Mouse (Mus musculus) A20 (cell line): ENCODE data around the gene Cela3b.
"Not testable (repeated sequence)": the region's sequence is repeated elsewhere in the genome, so short reads cannot be mapped to it uniquely, and the experiment has no call there.

ENCODE experiments used
- DNase-seq: peaks from one replicate; pipeline ENCODE4 v3.0.0-alpha.2; 2011; ENCODE audit warnings: low read depth, low spot score

The Cela3b gene

GRCm38 (mm10) chr4:137417712-137418564 lies 12.4 kb downstream of the Cela3b start:
- DNase-seq = no peak

- DNase-seq = no peak
Observed at GRCm38 (mm10) chr4:137414936-137415335, 15.4 kb downstream of the Cela3b start.

GRCm38 (mm10) chr4:137412185-137412709 lies 18.1 kb downstream of the Cela3b start:
- not testable (repeated sequence) for DNase-seq

GRCm38 (mm10) chr4:137409691-137410090 lies 20.6 kb downstream of the Cela3b start, which contains the start of gene Cela3a:
TSS of gene Cela3a (minus strand) at chr4:137409791.
- no peak for DNase-seq

GRCm38 (mm10) chr4:137405571-137405970 lies 24.8 kb downstream of the Cela3b start:
- no peak for DNase-seq

DNA sequence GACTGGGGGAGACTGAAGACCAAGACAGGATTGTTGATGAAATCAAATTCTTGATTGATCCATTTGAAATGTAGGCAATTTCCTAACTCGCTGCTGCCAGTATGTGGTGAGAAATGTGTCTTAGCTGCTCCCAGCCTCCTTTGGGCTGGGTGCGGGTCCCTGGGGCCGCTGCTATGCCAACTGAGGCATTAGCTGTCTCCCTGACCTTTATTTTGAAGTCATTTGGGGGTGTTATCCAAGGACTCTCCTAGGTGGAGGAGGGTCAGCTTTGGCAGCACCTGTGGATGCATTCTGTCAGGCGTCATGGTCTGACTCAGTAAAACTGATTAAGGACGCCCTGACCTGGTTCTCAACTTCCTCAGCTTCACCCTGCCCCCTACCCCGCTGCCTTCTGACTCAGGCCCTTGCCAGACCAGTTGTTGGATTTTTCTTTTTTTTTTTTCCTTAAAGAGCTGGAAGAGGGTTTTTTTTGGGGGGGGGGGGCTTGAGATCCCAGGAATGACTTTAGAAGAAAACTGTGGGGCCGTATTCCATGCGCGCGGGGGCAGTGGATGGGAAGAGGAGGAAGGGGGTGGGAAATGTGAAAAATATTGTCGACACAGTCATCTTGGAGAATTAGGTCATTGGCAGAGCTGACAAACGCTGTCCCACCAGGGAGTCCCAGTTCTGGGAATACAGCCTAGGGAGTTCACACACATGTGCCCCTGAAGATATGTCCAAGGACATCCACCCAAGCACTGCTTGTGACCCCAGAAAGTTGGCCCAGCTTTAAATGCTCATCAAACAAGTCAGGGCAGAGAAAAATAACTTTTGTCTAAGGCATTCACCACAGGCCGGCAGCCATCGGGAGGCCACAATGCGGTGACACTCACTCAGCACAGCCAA lies 33.5 kb downstream of the Cela3b start:
- DNase-seq = no peak

- no peak for DNase-seq
Observed at GRCm38 (mm10) chr4:137393378-137394135, 36.8 kb downstream of the Cela3b start.

GRCm38 (mm10) chr4:137392874-137393273 lies 37.5 kb downstream of the Cela3b start:
- no peak for DNase-seq

DNA sequence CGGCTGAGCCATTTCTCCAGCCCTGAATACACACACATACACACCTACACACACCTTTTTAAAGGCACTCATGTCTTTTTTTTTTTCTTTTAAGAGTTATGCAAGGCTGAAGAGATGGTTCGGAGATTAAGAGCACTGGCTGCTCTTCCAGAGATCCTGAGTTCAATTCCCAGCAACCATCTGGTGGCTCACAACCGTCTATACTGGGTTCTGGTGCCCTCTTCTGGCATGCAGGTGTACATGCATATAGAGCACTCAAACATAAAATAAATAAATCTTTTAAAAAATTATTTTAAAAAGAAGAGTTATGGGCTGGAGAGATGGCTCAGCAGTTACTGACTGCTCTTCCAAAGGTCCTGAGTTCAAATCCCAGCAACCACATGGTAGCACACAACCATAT lies 39.1 kb downstream of the Cela3b start:
- peak; percentile 33 for DNase-seq

DNA sequence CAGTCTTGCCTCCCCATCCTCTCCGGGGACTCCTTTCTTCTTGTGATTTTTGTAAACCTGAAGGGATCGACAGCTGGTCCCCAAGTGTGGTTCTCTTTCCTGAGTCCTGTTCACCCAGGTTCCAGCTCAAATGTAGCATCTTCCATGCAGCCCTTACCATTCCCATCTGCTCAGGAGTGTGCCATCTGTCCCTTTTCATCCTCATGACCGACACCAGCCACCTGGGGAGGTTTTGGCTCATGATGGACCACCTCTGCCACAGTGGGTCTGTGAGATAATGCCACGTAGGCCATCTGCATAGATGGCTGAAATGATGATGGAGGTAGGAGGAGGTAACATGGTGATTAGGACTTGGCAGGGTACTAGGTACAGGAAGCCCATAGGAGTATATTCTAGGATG lies 40.1 kb downstream of the Cela3b start:
- no peak for DNase-seq

- peak; percentile 68 for DNase-seq
Observed at GRCm38 (mm10) chr4:137388983-137389382, 41.4 kb downstream of the Cela3b start.

DNA sequence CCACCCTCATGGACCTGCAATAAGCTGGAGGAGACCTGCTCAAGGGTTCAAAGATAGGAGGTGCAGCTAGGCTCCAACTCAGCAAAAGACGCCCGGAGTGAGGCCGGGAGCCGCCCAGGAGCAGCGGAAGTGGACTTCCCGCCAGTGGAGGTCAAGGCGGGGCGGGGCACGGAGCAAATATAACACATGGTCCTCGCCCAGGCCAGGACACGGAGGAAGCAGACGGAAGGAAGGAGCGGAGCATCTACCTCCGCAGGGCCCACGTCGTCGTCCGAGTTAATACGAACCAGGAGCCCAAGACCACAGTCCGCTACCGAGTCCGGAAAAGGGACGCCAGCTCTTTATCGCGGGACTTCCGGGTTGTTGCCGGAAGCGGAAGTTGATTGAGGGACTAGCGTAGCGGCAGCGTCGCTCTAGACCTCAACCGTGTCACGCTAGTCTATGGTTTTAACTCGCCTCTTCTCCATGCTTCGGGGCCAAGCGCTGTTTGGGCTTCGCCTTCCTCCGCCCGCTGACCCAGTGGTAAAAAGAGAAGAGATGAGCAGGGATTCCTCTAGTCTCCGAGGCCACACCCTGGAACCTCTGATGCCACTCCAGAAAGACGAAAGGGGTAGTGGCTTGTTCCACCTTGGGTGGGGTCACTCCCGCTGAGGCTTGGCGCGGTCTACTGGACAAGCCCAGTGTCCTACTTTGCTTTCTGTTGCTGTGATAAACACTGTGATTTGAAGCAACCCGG lies 42.1 kb downstream of the Cela3b start:
- DNase-seq = peak; percentile 96

- DNase-seq = no peak
Observed at GRCm38 (mm10) chr4:137387482-137388058, 42.8 kb downstream of the Cela3b start.

DNA sequence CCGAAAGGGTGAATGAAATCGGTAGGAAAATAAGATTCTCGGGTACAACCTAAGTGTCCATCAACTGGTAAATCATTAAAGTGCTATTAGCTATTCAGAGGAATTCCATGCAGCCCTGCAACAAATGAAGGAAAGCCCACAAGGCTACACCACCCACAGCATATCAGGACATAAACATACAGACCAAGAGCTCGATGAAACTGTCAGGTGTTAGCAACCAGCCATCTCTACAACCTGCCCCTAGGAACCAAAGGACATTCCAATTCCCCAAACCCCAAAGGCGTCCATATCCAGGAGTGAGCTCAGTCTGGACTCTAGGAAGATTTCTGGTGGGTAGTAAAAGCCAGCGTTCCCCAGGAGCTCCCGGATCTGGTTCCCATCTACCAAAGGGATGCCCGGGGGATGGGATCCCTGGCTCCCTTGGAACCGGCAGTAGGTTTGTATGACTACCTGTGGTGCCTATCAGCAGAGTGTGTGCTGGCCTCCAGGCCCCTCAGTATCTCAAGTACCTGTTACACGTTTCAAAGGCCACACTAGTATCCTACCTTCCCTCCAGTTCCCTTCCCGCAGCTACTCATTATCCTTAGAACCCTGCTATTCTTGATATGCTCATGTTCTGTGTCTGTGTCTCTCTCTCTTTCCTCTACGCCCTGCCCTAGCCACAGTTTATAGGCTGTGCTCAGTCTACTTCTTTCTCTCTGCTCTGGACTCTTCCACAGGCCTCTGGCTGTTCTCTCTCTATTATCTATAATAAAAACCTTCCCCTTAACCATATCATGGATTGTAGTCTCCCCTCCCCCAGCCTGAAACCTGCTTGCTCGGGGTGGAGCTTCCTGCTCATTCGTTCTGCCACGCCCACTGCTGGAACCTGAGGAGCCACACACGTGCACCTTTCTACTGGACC lies 49.4 kb downstream of the Cela3b start:
- no peak for DNase-seq

- no peak for DNase-seq
Observed at GRCm38 (mm10) chr4:137379713-137380255, 50.6 kb downstream of the Cela3b start.

DNA sequence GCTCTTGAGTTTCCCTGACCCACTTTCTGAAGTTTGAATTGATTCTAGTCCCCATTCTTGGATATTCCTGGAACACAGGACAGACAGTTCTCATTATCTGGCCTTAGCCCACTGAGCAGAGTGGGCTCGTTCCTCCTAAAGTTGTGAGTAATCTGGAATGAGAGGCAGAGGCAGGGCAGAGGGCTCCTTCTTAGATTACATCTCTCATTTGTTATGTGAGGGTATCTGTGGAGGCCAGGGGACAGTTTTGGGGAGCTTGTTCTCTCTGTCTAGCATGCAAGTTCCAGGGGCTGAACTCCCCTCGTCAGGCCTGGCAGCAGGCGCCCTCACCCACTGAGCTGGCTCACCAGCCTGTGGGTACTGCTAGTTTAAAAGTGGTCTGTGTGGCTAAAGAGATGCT lies 51.3 kb downstream of the Cela3b start:
- DNase-seq = no peak

- no peak for DNase-seq
Observed at GRCm38 (mm10) chr4:137377526-137378304, 52.6 kb downstream of the Cela3b start.

GRCm38 (mm10) chr4:137376778-137377177 lies 53.6 kb downstream of the Cela3b start:
- no peak for DNase-seq
